In the genomic region with DNA sequence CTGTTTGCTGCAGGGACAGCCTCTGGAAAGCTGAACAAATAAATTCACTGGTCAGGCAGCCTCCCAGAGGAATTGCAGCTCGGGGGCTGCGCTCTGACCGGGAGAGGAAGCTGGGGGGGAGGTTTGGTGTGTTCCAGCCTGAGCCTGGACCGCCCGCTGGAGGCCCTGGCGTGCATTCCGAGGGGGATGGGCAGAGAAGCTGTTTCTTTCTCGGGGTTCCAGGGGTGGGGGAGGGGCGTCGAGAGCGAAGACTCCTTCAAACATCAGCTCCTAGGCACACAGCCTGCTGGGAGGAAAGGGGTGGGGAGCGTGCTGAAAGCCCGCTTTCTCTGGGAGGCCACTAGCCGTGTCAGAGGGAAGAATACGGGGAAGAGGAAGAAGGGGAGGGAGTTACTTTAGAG, we compare ENCODE assay signal across 8 mouse cellular contexts. TPM values are rescaled to one million over a fixed set of nuclear protein-coding genes. Genes with fewer than 3 reads are reported as not detected.
DNase-seq lines count a peak whose midpoint lies in the region; TF ChIP-seq lines count a peak whose summit lies in the region.

No protein-coding gene starts in this region.

- peak; percentile 59 for DNase-seq in urinary bladder, postnatal 10 days (ENCODE audit: low spot score)
- DNase-seq in urinary bladder, adult 2 months (ENCODE audit: low spot score), result no peak
- DNase-seq in forelimb bud, embryonic 11.5 days (ENCODE audit: low read depth, low spot score), result peak; percentile 95
- DNase-seq in heart, postnatal 4 days, result peak; percentile 93
- DNase-seq in layer of hippocampus, adult 8-10 months (ENCODE audit: low spot score in 2 of 2), result peak; percentile 74 to 75
- peak; percentile 48 for DNase-seq in lung, adult 2 months
- peak; percentile 81 for DNase-seq in ovary, postnatal 36 days (ENCODE audit: low spot score)
- no peak for DNase-seq in adipocyte (ENCODE audit: low spot score)

- H3K4me3 ChIP-seq in lung, adult 2 months (replicated peaks; ENCODE audit: extremely low read depth, low read depth, low read length), result no peak overlapping the region

- TF ChIP-seq CTCF in lung, adult 2 months (IDR thresholded peaks at IDR 0.05; ENCODE audit: insufficient read depth, low read length), result no peak

- no peak for TF ChIP-seq POLR2A in lung, adult 2 months (IDR thresholded peaks at IDR 0.05; ENCODE audit: borderline replicate concordance, extremely low read depth, low read depth, low read length)

- WGBS in lung, adult 2 months, result 7% methylated on average over 15 of the region's 15 CpGs

- peaks cover 8% of the 10 kb centered on the region; the same call in 1 of the 2 replicates for H3K4me1 ChIP-seq in lung, adult 2 months (ENCODE audit: control insufficient read depth, insufficient read depth, low read length)

RNA-seq across cellular contexts. Expression of a gene that starts 3.9 kb away (rescaled TPM):
- 8.7 and 9.7 TPM in 2 replicates for polyA plus RNA-seq in urinary bladder, adult 2 months (2012; rRNA removed)
- 10 to 100 TPM; 24.9 to 27.4 TPM for total RNA-seq in heart, postnatal 4 days (2021)
- total RNA-seq in layer of hippocampus, adult 8-10 months (2022), result 10 to 100 TPM in 2 of 4 experiments, 1 to 10 TPM in 2; 9.1 to 10.4 (median 9.9) TPM
- polyA plus RNA-seq in lung, adult 2 months (2012; rRNA removed), result 5.1 and 5.8 TPM in 2 replicates

RNA-seq across cellular contexts. Expression of a gene that starts 4.4 kb away (rescaled TPM):
- 0.40 and 0.45 TPM in 2 replicates for polyA plus RNA-seq in urinary bladder, adult 2 months (2012; rRNA removed)
- 1 to 10 TPM; 3.8 to 4.0 TPM for total RNA-seq in heart, postnatal 4 days (2021)
- 1 to 10 TPM; 2.5 to 3.9 (median 3.0) TPM for total RNA-seq in layer of hippocampus, adult 8-10 months (2022)
- 8.1 and 8.5 TPM in 2 replicates for polyA plus RNA-seq in lung, adult 2 months (2012; rRNA removed)

RNA-seq across cellular contexts. Expression of a gene that starts 13.1 kb away (rescaled TPM):
- 8.6 and 12.6 TPM in 2 replicates for polyA plus RNA-seq in urinary bladder, adult 2 months (2012; rRNA removed)
- 10 to 100 TPM; 42.3 to 42.6 TPM for total RNA-seq in heart, postnatal 4 days (2021)
- total RNA-seq in layer of hippocampus, adult 8-10 months (2022), result 10 to 100 TPM; 13.7 to 17.3 (median 16.5) TPM
- polyA plus RNA-seq in lung, adult 2 months (2012; rRNA removed), result 5.6 and 5.8 TPM in 2 replicates

RNA-seq across cellular contexts. Expression of a gene that starts 34.5 kb away (rescaled TPM):
- polyA plus RNA-seq in urinary bladder, adult 2 months (2012; rRNA removed), result not detected in 2 replicates
- total RNA-seq in heart, postnatal 4 days (2021), result not detected
- total RNA-seq in layer of hippocampus, adult 8-10 months (2022), result 100 to 1,000 TPM in 2 of 4 experiments, 10 to 100 TPM in 2; 90.3 to 104 (median 96.4) TPM
- 0.17 TPM in 1 of 2 replicates, not detected in the other for polyA plus RNA-seq in lung, adult 2 months (2012; rRNA removed)

RNA-seq across cellular contexts. Expression of a gene that starts 53.4 kb away (rescaled TPM):
- not detected in 2 replicates for polyA plus RNA-seq in urinary bladder, adult 2 months (2012; rRNA removed)
- not detected for total RNA-seq in heart, postnatal 4 days (2021)
- total RNA-seq in layer of hippocampus, adult 8-10 months (2022), result not detected
- polyA plus RNA-seq in lung, adult 2 months (2012; rRNA removed), result not detected in 2 replicates

Comparison
In these comparisons a context has a peak if more than half of its experiments do, and no peak if none do; other contexts are left out.
1. DNase-seq: peak in urinary bladder, postnatal 10 days (single experiment), forelimb bud, embryonic 11.5 days (single experiment), heart, postnatal 4 days (single experiment), layer of hippocampus, adult 8-10 months (2 of 2), lung, adult 2 months (single experiment) and ovary, postnatal 36 days (single experiment); none in urinary bladder, adult 2 months (single experiment) and adipocyte (single experiment).